Mouse (Mus musculus): Measurements from ENCODE around the gene Gpr61. TPM values are rescaled to one million over a fixed set of nuclear protein-coding genes. Genes with fewer than 3 reads are reported as not detected.

Gpr61 gene
- total RNA-seq, 2 experiments from 2014 or later: 14.5 to 15.0 TPM

DNA sequence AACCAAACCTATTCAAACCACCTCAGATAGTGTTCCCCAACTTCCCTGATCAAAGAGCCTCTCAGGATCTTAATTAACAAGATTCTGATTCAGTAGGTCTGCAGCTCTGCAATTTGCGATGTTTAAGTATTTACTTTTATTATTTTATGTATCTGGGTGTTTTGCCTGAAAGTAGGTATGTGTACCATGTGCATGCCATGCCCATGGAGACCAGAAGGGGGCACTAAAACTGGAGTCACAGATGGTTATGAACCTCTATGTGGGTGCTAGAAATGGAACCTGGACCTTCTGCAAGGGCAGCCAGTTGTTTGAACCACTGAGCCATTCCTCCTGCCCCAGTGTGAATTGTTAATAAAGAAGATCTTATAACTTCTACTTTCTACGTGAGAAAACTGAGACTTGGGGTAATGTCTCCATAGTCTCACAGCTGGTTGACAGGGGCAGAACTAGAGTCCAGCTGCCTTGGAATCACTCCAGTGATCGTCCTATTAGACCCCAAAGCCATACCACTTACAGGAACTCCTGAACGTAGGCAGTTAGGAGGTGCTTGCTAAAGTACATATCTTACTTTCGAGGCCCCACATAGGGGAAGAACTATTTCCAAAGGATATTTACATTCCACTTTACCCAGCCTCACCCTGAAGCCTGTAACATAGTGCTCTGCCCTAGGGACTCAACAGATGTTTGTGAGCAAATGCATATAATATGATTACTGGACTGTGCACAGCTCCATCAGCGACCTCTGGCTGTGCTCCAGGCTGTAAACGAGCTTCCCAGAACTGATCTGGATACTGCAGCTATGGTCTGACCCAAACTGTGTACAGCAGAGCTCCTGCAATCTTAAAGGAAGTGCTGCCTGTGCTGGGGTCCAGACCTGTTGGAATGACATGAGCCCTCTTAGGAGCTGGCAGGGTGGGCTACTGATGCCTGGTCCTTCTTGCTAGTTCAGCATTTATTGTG, 24.4 kb upstream of the Gpr61 start:
- DNase-seq (ENCODE audit: low spot score in 2 of 2): no peak

DNA sequence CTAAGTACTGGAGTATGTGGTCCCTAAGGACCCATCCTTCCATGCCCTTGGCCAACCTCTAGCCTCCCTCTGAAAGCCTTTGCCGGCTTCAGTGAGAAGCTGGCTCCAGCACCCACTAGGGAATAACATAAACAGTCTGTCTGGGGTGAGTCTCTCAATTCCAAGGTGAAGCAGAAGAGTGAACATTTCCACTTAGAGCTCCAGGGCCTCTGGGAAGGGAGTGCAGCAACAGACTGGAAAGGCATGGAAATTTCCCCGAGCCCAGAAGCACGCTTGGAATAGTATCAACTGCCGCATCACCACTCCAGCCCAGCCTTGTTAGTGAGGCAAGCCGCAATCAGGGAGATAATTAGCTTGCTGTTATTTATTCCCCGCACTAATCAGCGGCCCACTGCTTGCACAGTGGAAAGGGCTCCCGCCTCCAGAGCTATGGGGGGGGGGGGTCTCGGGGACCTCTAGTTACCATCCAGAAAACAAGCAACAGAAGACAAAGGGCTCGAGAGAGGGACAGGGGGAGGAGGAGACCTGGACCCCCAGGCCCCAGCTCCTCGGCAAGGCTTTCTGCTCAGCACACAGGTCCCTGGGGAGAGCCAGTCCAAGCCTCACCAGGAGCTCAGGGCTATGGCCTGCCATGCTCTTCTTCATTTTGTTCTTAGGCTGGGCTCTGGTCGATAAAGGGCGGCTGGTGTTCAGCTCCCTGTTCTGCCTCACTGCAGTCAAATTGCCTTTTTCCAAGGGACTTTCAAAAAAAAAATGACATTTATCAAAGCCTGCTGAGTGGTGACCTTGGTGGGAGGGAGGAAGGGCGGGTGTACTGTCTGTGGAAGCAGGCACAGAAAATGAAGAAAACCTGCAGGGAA, 20.2 kb upstream of the Gpr61 start:
- peak; percentile 78 for DNase-seq (ENCODE audit: low spot score in 2 of 2)

DNA sequence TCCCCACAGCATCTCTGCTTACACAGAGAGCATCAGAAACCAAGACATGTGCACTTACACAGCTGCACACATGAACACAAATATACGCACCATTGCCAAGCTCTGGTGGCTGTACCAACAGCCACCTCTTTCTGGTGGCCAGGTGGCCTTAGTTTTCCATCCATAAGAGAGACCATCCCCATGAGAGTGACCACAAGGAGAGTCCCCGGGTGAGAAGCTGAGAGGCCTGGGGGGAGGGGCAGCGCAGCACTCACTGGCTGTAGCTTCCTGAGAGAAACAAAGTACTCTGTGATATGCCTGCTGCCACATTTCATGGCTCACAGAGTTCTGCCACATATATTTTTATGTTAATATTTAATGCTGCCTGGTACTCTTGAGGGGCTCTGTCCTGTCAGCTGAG, 14.5 kb upstream of the Gpr61 start:
- no peak for DNase-seq (ENCODE audit: low spot score in 2 of 2)

DNA sequence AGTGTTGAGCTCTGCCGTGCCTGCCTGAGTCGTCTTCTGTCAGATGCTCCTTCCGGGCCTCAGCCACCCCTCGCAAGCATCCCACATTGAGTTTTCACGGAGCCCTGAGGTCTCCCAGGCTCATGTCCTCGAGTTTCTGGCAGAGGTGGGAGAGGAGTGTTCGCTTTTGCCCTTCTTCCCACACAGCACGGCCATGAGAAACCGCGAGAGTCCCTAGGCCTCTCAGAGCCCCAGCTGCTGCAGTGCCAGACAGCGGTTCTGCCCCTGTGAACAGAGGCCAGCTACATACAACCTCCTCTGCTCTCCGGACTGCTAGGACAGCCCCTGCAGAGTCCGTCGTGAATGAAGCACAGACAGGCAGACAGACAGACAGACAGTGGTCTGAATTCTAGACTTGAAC, 12.8 kb upstream of the Gpr61 start:
- DNase-seq (ENCODE audit: low spot score in 2 of 2): no peak

DNA sequence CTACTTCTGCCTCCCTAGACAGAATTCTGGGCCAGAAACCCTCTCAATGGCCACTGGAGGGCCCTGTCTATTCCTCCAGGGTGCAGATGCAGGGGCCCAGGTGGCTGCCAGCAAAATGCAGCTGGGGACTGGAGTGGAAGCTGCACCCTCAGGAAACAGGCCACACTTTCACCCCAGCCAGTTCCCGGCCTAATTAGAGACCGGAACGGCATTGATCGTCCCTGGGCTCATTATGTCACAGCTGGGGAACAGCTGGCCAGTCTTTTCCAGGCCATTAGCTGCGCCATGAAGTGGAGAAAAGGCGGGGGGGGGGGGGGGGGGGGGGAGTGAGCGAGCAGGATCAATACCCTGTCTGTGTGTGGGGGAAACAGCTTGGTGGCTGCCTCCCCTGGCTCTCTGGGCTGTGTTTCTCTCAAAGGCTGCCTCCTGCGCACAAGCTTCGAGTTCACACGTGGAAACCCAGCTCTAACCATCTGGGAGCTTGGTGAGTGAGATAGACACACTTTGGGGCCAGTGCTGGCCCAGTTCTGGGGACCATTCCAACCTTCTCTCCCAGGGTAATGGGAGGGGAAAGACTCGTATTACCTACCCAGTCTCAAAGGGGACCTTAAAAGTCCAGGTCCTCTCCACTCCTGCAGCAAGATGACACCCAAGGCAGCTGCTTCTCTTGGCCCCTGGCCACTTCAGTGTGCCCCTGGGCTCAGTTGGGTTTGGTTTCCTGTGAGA, 12.0 kb upstream of the Gpr61 start:
- DNase-seq (ENCODE audit: low spot score in 2 of 2): peak; percentile 68 to 76

DNA sequence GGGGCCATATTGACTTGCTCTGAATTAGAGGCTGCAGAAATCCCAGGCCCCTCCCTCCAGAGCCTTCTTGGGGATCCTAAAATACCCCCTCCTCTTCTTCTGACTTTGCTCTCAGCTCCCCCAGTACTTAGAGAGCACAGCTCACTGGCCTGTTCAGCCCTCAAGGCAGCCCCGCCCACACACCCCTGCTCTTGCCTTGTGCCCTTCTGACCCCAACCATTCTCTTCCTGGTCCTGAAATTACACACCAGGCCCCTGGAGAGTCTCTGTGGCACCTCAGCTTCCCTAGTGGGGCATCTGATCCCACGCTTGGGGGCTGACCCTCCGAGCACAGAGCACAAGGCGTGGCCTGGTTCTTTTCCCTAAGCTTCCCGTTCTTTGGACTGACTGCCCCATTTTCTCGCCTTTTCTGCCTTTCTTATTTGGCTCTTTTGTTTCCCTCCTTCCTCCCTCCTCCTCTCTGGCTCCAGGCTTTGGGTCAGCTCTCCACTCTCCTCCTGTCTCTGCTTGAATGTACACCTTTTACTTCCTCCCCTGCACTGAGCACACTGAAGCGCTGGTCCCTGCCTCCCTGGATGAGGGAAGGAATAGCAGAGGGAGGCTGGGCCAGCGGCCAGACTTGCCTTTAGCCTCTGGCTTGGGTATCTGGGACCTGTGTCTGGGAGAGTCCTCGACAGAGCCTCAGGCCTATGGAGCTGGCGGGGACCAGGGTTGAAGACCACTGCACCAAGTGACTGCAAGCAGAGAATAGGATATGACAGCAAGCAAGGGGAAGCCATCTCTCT, 11.0 kb upstream of the Gpr61 start:
- no peak for DNase-seq (ENCODE audit: low spot score in 2 of 2)

DNA sequence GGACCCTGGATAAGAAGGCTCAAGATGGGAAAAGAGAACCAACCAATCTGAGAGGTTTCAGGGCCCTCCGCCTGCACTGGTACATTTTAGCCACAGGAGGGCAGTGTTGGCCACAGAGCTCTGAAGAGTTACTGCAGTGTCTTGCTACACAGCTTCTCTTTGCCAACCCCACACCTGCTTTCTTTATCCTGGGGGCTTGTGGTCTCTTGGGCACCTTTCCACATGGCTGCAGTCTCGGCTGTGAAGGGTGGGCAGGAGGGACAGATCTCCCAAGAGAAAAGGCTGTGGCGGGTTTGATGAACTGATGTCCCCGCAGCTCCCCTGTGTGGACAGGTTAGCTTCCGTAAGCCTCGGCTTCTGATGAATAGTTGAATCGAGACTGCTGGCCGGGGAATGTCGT, 10.1 kb upstream of the Gpr61 start:
- peak; percentile 93 to 94 for DNase-seq (ENCODE audit: low spot score in 2 of 2)

DNA sequence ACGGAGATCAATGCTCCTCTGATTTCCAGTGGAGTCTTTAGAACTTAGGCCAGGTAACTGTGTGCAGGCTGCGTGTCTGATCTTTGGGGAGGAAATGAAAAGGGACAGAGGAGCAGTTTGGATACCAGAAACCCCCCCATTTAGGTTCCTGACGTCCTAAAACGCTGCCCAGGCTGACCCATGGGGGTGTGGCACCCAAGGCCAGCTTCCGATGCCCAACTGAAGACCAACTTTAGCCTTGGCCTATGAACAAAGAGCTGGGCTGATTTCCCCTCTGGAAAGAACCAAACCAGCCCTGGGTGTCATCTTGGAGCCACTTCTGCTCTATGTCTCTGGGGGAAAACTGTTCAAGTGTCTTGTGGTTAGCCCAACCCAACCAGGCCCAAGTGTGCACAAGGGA, 9.4 kb upstream of the Gpr61 start:
- DNase-seq (ENCODE audit: low spot score in 2 of 2): no peak

DNA sequence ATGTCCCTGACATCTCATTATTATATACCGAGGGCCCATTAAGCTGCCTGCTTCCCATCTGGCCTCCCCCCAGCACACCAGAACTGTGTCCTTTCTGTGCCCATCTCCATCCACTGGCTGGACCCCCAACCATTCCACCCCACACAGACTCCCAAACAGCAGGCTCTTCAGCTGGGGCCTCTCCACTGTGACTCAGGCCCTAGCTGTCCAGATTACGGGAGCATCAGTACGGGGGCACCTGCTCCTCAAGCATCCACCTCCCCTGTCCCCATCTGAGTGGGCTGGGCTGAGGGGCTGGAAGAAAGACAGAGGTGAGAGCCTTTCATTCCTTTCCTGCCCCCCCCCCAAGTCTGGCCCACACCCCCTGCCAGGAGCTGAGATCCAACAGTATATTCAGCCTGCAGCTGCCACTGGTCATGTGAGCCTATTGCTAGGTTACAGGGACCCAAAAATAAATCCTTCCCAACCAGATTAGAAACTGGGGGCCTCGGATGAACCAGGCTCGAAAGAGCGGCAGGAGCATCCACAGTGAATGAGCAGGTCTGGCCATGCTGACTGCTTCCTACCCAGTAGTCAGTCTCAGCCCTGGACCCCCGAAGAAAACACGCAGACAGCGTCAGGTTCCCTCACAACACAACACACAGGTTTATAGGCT, 3.8 kb upstream of the Gpr61 start:
- DNase-seq (ENCODE audit: low spot score in 2 of 2): peak in 1 of 2 experiments; percentile 63

DNA sequence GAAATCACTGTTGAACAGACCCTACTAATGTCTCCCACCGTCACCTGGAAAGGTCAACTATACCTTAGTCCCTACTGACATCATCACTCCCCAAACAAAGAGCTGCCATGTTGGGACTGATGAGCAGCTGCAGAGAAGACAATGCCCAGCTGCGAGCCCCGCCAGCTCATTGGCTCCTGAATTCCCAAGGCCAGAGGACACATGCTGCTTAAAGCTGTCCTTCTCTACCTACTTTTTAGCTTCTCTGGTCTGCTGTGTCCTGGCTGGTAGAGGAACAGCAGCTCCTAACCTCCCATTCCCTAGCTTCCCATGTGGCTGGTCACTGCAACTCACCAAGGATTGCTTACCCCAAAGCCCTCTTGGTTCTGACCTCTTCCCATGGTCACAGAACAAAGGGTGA, 2.4 kb downstream of the Gpr61 start:
- no peak for DNase-seq (ENCODE audit: low spot score in 2 of 2)

DNA sequence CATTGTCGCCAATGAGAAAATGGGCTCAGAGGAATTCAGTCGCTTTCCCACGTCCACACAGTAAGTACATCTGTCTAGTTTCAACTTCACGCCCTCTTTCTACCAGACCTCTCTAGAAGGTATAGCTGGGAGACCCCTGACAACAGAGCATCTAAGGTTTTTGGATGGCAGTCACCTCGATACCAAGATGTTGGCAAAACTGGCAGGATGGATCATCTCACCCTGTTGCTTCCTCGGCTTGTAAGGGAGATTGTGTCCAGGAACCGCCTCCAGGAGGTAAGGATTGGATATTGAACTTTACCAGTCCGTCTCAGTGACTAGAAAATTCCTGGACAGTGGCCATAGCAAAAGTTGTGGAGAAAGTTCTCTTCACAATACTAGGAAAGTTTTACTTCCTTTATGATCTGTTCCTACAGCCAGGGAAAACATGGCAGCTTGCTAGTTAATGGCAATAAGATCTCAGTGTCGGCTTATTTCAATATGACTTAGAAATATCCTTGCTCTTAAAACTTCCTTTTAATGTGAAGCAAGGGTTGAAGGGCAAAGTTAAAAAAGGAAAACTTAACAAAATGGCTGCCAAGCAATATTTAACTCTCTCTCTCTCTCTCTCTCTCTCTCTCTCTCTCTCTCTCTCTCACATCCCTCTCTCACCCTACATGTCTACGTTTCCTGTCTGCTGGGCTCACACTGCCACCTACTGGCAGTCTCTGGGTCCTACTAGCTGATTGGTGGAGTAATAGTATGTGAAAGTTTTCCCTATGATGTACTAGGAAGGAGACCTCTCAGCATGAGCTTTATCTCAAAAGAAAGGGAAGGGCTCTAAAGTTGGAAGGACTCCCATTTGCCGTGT, 7.1 kb downstream of the Gpr61 start:
- peak; percentile 92 to 93 for DNase-seq (ENCODE audit: low spot score in 2 of 2)

DNA sequence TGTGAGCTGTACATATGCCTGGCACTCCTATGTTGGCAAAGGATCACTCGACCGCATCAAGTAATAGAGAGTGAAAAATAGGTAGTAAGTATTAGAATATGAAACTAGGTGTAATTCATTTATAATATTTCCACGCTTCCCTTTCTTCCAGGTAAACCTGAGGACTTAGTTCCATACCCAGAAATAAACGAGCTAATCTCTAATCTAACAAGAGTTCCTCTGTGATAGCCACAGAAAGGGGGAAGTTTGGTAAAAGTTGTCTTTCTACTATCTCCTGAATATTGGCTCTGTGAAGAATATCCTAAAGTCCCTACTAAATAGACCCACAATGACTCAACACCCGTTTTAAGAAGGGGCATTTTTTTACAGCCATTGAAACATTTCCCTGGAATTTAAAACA, 8.0 kb downstream of the Gpr61 start:
- no peak for DNase-seq (ENCODE audit: low spot score in 2 of 2)

DNA sequence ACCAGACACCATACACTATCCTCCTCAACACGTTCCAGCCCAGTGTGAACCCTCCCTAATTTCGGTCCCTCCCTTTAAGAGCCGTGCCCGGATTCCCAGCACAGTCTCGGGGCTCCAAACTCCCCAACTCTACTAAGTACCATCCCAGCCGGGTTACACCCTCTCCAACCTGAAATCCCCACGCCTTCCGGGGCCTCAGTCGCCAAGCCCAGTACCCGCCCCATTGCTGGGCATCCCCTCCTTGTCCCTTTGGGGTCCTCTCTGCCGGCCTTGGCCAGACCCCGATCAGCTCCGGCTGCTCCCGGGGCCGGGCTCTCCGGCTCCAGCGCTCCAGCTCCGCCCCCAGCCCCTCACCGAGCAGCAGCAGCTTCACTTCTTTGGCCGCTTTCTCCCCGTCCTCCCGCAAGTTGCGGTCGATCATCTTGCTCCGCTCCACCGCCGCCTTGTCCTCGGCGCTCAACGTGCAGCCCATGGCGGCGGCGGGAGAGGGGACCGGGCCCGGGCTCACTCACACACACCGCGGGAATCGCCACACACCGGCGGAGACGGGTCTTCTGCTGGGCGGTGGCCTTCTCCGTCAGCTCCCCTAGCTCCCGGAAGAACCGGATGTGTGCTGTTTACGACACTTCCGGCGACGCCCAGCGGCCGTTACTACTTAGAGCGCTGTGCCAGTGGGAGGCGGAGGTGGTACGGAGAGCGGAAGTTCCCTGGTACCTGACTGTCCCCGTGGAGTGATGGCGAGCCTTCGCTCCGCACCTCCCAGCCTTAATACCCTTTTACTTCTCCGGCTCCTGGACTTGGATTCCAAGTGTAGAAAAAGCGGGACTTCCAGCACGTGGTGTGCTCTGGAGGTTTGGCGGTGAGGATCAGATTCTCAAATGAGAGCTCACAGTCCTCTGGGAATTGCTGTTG, 8.9 kb downstream of the Gpr61 start, which contains the start of gene Gnai3:
Gene Gnai3 (minus strand): TSS at position 613 of the 912 bp plus-strand sequence.
- DNase-seq (ENCODE audit: low spot score in 2 of 2): peak; percentile 85 to 87

DNA sequence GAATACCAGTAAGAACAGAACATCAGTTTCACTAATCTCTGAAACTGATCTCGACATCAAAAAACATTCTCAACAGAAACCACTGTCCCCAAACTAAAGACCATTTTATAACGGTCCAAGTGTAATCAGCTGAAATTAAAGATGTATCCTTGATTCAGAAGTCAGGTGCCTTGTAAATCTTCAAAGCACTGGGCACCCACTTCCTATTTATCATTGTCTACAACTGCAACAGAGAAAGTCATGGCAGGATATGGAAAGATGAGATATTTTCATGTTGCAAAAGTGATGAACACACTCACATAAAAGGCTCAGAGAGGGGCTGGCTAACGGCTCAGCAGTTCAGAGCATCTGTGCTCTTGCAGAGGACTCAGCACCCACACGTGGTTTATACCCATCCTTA, 13.9 kb downstream of the Gpr61 start:
- no peak for DNase-seq (ENCODE audit: low spot score in 2 of 2)

DNA sequence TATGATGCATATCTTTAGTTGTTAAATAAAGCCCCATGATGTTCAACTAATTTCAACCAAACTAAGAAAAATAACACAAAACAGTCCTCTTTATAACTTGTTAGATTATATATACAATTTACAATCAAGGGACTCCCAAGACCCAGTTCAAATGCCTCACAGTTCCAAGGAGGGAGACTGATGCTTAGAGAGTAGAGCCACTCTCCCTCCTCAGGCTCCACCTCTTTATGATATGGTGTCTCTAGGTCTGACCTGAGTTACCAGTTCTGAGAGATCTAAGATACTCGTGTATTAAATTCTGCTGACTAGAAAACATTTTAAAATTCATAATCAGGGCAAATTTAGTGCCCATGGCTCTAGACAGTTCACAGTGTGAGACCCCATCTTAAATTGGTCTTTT, 15.6 kb downstream of the Gpr61 start:
- no peak for DNase-seq (ENCODE audit: low spot score in 2 of 2)

DNA sequence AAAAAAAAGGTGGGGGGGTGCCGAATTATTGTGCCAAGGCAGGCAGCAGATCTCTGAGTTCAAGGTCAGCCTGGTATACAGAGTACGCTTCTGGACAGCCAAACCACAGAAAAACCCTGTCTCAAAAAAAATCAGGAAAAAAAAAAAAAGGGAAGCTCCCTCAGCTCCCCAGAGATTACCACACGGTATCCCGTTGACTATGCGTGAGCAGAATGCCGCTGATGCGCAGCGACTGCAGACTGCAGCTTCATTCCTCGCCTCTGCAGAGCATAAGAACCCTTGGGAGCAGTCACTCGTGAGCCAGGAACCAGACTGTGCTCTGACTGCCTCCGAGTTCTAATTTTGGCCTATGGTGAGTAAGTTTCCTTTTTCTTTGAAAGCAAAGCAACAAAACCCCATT, 20.0 kb downstream of the Gpr61 start:
- no peak for DNase-seq (ENCODE audit: low spot score in 2 of 2)

DNA sequence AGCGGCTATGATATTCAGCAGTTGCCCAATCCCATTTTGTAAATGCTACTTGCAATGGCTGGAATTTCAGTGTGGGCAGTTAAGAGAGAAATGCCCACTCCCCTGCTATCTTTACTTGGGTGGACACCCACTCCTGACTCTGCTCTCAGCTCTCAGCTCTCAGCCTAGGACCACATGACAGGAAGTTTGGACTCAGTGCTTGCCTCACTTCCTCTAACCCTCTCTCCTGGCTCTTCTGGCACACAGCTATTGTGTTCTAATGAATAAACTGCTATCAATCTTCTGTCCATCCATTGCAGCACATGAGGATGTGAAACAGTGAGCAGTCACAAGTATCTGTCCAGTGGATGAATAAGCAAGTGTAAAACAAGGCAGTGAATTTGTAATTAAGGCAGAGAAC, 22.2 kb downstream of the Gpr61 start:
- DNase-seq (ENCODE audit: low spot score in 2 of 2): no peak

DNA sequence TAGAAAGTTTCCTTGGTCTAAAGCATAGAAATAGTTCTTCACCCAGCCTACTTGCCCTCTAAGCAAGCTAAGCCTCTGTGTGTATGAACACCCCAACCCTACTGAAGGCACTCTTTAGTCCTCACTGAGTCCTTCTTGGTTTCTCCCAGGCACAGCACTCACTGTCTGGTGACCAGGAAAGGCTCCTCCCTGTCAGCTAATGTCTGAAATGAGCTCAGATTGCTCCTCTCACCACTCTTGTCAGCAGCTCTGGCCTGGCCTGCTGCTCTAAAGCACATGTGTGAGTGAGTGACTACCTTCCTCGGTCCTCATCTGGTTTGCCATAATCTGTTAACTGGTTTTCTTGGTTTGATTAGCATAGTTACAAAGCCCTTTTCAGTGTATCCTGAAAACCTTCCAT, 22.9 kb downstream of the Gpr61 start:
- no peak for DNase-seq (ENCODE audit: low spot score in 2 of 2)
